Mouse (Mus musculus) thymus, adult 2 months (tissue): ENCODE measurements around the gene Prkg1. TPM values are rescaled to one million over a fixed set of nuclear protein-coding genes. Genes with fewer than 3 reads are reported as not detected.
A peak's percentile ranks its signal among the peaks of the same experiment; 100 is the strongest.

ENCODE experiments used
- DNase-seq: peaks from one replicate; pipeline ENCODE4 v3.0.0; 2021
- H3K27ac ChIP-seq: fragments of 200-500 bp; 2 replicates; pipeline ENCODE4 v1.5.1; 2012; ENCODE audit warnings: low read length, control low read depth; ENCODE audit not compliant: control insufficient read depth, insufficient read depth
- H3K27me3 ChIP-seq: fragments of 200-500 bp; 2 replicates; pipeline ENCODE4 v1.6.1; 2012; ENCODE audit warnings: mild to moderate bottlenecking, low read length, moderate library complexity, mixed read lengths; ENCODE audit not compliant: control insufficient read depth, insufficient read depth
- H3K36me3 ChIP-seq: fragments of 200-500 bp; 2 replicates; pipeline ENCODE4 v1.6.1; 2012; ENCODE audit warnings: mild to moderate bottlenecking, low read length, moderate library complexity; ENCODE audit not compliant: control insufficient read depth, insufficient read depth
- H3K4me1 ChIP-seq: fragments of 200-500 bp; replicated peaks from 2 replicates; pipeline ENCODE4 v1.6.1; 2012; ENCODE audit warnings: low read length; ENCODE audit not compliant: control insufficient read depth, insufficient read depth
- H3K4me3 ChIP-seq: fragments of 200-500 bp; 2 replicates; pipeline ENCODE4 v1.5.1; 2012; ENCODE audit warnings: mild to moderate bottlenecking, low read length, control low read depth, moderate library complexity; ENCODE audit not compliant: control insufficient read depth, insufficient read depth
- CTCF ChIP-seq: fragments of 200-500 bp; IDR thresholded peaks from 2 replicates; pipeline ENCODE4 v1.5.1; 2012; ENCODE audit warnings: mild to moderate bottlenecking, control low read depth, low read length, moderate library complexity, borderline replicate concordance; ENCODE audit not compliant: control insufficient read depth, poor library complexity, insufficient read depth; ENCODE audit errors: extremely low read depth
- POLR2A ChIP-seq: fragments of 200-500 bp; IDR thresholded peaks from 2 replicates; pipeline ENCODE4 v1.6.1; 2012; ENCODE audit warnings: mild to moderate bottlenecking, low read length, control low read depth, moderate library complexity; ENCODE audit not compliant: control insufficient read depth, poor library complexity, insufficient read depth; ENCODE audit errors: extremely low read depth
- WGBS: fragments of 180-500 bp; shearing (Covaris S2); methylation state at CpG from one replicate; pipeline ENCODE4 v1.1.7; 2018; 5-methylcytosine and 5-hydroxymethylcytosine counted together
- polyA plus RNA-seq: library from polyadenylated mRNA; depleted of rRNA; stranded (reverse); fragments of >200 nt; gene quantifications from 2 replicates; pipeline ENCODE4 v1.2.3, GENCODE M21; 2012

The Prkg1 gene
- polyA plus RNA-seq, 1 experiment, result 0.26 TPM

DNA sequence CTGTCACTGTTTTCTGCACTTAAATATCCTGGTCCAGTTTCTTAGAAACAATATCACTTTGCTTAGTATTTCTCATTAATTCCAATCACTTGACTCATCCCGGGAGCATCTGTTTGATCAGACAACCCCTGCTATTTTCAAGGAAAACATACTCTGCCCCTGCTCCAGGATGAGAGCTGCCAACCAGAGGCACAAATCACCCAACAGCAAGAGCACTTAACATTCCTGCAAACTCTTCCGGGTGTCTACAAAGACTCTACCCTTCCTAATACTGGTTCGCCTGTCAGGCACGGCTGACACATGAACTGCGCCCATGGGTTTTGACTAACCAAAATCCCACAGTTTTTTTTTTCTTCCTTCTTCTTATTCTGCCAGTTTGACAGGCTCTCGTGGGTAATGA, 65.9 kb downstream of the Prkg1 start:
- Histone ChIP-seq H3K4me1 (no peaks in the 10 kb centered on the region), H3K27ac (no peak overlapping the region), H3K27me3 (no peaks in the 10 kb centered on the region), H3K4me3 (no peak overlapping the region), H3K36me3 (no peaks in the 10 kb centered on the region)
- no peak for TF ChIP-seq CTCF
- TF ChIP-seq POLR2A, result no peak
- DNase-seq, result no peak
- 82% methylated on average over 6 of the region's 6 CpGs for WGBS

GRCm38 (mm10) chr19:31680821-31681220, 84.0 kb downstream of the Prkg1 start:
- Histone ChIP-seq H3K27ac (no peak overlapping the region), H3K4me1 (no peaks in the 10 kb centered on the region), H3K36me3 (no peaks in the 10 kb centered on the region), H3K4me3 (no peak overlapping the region), H3K27me3 (no peaks in the 10 kb centered on the region)
- TF ChIP-seq CTCF (no peak), POLR2A (no peak)
- no peak for DNase-seq
- 32% methylated on average over 1 of the region's 1 CpGs for WGBS

DNA sequence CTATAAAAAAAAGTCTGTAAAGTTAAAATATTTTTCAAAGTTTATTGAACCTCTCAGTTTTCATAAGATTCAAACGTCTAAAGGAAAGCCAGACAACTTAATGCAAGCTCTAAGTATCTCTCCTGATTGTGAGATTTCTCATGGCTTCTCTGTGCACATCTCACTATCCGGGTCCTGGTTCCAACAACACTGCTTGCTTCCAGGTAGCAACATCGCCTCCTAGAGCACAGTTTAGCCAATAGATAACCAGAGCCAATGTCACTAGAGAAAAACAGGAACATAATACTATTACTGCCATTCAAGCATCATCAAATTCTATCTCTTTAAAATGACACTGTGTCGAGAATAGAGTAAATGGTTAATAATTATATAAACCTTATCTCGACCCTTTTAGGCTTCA, 86.5 kb downstream of the Prkg1 start:
- Histone ChIP-seq H3K4me1 (no peaks in the 10 kb centered on the region), H3K27ac (no peak overlapping the region), H3K4me3 (no peak overlapping the region), H3K36me3 (no peaks in the 10 kb centered on the region), H3K27me3 (no peaks in the 10 kb centered on the region)
- WGBS, result 60% methylated on average over 5 of the region's 5 CpGs
- TF ChIP-seq CTCF (no peak), POLR2A (no peak)
- no peak for DNase-seq

DNA sequence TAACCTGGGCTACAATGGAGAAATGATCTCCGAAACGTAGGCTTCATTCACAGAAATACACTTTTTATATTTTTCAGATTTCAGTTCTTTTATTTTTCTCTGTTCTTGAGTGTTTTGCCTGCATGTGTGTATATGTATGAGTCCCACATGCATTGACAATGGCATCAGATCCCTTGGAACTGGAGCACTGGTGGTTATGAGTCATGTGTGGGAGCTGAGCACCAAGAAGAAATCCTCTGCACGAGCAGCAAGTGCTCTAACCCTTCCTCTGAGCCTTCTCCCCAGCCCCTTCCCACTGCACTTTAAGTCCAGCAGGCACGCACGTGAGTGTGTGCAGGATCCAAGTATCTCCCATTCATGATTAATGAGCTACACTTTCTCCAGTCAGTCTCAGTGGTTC, 93.1 kb downstream of the Prkg1 start:
- Histone ChIP-seq H3K27ac (no peak overlapping the region), H3K4me3 (no peak overlapping the region), H3K36me3 (no peaks in the 10 kb centered on the region), H3K4me1 (no peaks in the 10 kb centered on the region), H3K27me3 (no peaks in the 10 kb centered on the region)
- TF ChIP-seq POLR2A, result no peak
- TF ChIP-seq CTCF, result no peak
- DNase-seq, result no peak
- WGBS, result 92% methylated on average over 5 of the region's 5 CpGs

- Histone ChIP-seq H3K4me1 (no peaks in the 10 kb centered on the region), H3K36me3 (no peaks in the 10 kb centered on the region), H3K4me3 (no peak overlapping the region), H3K27ac (no peak overlapping the region), H3K27me3 (peaks cover 11% of the 10 kb centered on the region; the same call in 1 of the 2 replicates)
- WGBS, result 57% methylated on average over 8 of the region's 8 CpGs
- no peak for TF ChIP-seq CTCF
- TF ChIP-seq POLR2A, result no peak
- DNase-seq, result no peak
These were observed 99.8 kb downstream of the Prkg1 start for GRCm38 (mm10) chr19:31665007-31665406.

GRCm38 (mm10) chr19:31664159-31664991, 100.5 kb downstream of the Prkg1 start:
- no peaks in the 10 kb centered on the region for H3K36me3 ChIP-seq
- H3K27me3 ChIP-seq, result peaks cover 11% of the 10 kb centered on the region; the same call in 1 of the 2 replicates
- peak overlapping the region; percentile 3; the same call in 1 of the 2 replicates for H3K4me3 ChIP-seq
- H3K4me1 ChIP-seq, result no peaks in the 10 kb centered on the region
- no peak for DNase-seq
- TF ChIP-seq CTCF (no peak), POLR2A (no peak)
- H3K27ac ChIP-seq, result no peak overlapping the region
- 2% methylated on average over 52 of the region's 52 CpGs for WGBS
